Mouse (Mus musculus): ENCODE measurements around the gene Homer2.

DNA sequence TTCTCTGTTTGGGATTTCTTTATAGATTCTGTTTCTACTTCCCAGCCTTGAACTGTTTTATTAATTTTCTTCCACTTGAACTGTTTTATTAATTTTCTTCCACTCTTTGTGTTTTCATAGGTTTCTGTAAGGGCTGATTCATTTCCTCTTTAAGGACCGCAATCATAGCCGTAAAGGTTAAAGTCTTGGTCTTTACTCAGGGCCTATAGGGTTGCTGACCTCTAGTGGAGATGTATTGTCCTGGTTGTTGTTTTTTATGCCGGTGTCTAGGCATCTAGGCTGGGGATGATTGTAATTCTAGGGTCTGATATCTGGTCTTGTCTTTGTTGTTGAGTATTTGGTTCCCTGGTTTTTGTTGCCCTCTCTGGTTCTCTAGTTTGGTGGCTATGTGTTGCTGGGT, 123.8 kb downstream of the Homer2 start:
- TF ChIP-seq CTCF (conservative IDR thresholded peaks at IDR 0.05; ENCODE audit: insufficient read depth, insufficient read length, low read depth, low read length) (no peak), POLR2A (IDR thresholded peaks at IDR 0.05; ENCODE audit: low read depth, low read length) (no peak)

Measured in kidney, adult 2 months (tissue).